Mouse (Mus musculus): ENCODE data around the gene Scgb2b12.
"Not testable (repeated sequence)": the region's sequence is repeated elsewhere in the genome, so short reads cannot be mapped to it uniquely, and the experiment has no call there.

Scgb2b12 gene

GRCm38 (mm10) chr7:32327145-32327544, at the start of gene Scgb2b12:
TSS of gene Scgb2b12 (minus strand) at chr7:32327245.
- not testable (repeated sequence) for DNase-seq (ENCODE audit: low spot score)

GRCm38 (mm10) chr7:32333882-32334281, 6.8 kb upstream of the Scgb2b12 start, which contains the start of gene Scgb1b12:
TSS of gene Scgb1b12 (plus strand) at chr7:32334182.
- DNase-seq (ENCODE audit: low spot score) = not testable (repeated sequence)

Data from urinary bladder, postnatal 25 days (tissue).